Mouse (Mus musculus): Measurements from ENCODE around the gene Cldn5. TPM values are rescaled to one million over a fixed set of nuclear protein-coding genes. Genes with fewer than 3 reads are reported as not detected.

The Cldn5 gene
- polyA plus RNA-seq, 1 experiment from 2014 or later, result 130 TPM

Other genes starting within 250 kb of the Cldn5 start
- gene Tbx1, start 186.2 kb upstream of the Cldn5 start, polyA plus RNA-seq (2015; fragmentation: Nextera tagmentation; extraction: Ambion mirVana), result 5.5 and 6.2 TPM in 2 replicates
- 2.0 and 2.2 TPM in 2 replicates for gene Gp1bb, start 154.4 kb upstream of the Cldn5 start, polyA plus RNA-seq (2015; fragmentation: Nextera tagmentation; extraction: Ambion mirVana)
- 3.6 and 4.2 TPM in 2 replicates for gene Gm49601, start 150.4 kb upstream of the Cldn5 start, polyA plus RNA-seq (2015; fragmentation: Nextera tagmentation; extraction: Ambion mirVana)
- 21.1 and 22.2 TPM in 2 replicates for gene Sept5, start 146.9 kb upstream of the Cldn5 start, polyA plus RNA-seq (2015; fragmentation: Nextera tagmentation; extraction: Ambion mirVana)
- gene Ufd1, start 34.9 kb downstream of the Cldn5 start, polyA plus RNA-seq (2015; fragmentation: Nextera tagmentation; extraction: Ambion mirVana), result 89.9 and 91.4 TPM in 2 replicates
- 48.7 TPM in 2 replicates for gene Cdc45, start 35.1 kb downstream of the Cldn5 start, polyA plus RNA-seq (2015; fragmentation: Nextera tagmentation; extraction: Ambion mirVana)
- gene 2510002D24Rik, start 59.7 kb downstream of the Cldn5 start, polyA plus RNA-seq (2015; fragmentation: Nextera tagmentation; extraction: Ambion mirVana), result 34.5 and 40.4 TPM in 2 replicates
- gene Gm28539, start 59.7 kb downstream of the Cldn5 start, polyA plus RNA-seq (2015; fragmentation: Nextera tagmentation; extraction: Ambion mirVana), result not detected in 2 replicates
- gene Mrpl40, start 100.0 kb downstream of the Cldn5 start, polyA plus RNA-seq (2015; fragmentation: Nextera tagmentation; extraction: Ambion mirVana), result 82.9 and 84.5 TPM in 2 replicates
- gene Hira, start 100.2 kb downstream of the Cldn5 start, polyA plus RNA-seq (2015; fragmentation: Nextera tagmentation; extraction: Ambion mirVana), result 5.8 and 7.3 TPM in 2 replicates